Mouse (Mus musculus): Measurements from ENCODE around the gene Ick.

DNA sequence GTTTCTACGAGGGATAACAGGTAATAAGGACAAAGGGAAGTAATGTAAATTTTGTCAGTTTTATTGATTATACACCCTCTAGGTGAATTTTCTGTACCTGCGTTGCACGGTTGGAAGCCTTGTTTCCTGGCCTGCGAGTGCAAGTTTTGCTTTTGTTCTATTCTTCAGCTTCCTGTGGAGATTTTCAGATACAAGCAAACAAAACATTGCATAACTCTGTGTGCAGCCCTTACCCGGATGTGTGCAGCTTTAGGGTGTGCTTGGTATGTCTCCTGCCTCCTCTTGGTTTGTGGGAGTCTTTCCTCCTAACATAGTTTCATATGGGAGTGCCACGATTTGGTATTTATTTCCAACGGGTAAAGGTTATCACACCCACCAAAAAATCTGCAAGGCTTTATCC, 67.8 kb downstream of the Ick start:
- TF ChIP-seq EP300 (IDR thresholded peaks at IDR 0.05; ENCODE audit: insufficient read depth, low read depth, low read length), result 0 out of 2 replicates have a peak, but pooled peaks have one; percentile 44
- TF ChIP-seq CTCF (IDR thresholded peaks at IDR 0.05), result no peak
